Mouse (Mus musculus): ENCODE results near the gene Spcs3. TPM values are rescaled to one million over a fixed set of nuclear protein-coding genes. Genes with fewer than 3 reads are reported as not detected.

Gene Spcs3
- total RNA-seq, 2 experiments from 2014 or later = 110 to 117 TPM

DNA sequence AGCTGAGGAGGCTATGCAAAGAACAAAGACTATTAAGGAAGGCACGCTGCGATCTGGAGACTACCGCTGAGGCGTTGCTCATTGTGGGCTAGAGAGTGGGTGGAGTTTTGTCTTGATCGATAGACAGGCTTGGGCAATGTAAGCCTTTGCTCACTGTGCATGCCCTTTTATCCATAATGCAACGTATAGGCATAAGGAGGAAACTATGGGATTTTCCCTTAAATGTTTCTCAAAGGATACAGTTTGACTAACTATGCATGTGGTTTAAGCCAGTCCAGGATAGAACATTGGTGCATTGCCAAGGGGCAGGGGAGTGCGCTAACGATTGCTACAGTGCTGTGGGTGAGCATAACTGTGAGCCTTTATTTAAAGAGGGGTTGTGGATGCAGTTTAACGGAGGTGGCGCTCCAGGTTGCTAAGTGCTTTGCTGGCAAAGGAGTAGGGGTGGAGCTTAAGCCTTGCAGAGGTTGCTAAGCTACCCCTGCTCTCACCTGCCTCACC, 20.5 kb downstream of the Spcs3 start:
- ATAC-seq (replicated peaks; ENCODE audit: low FRiP score, low TSS enrichment, poor library complexity, severe bottlenecking) = peak; percentile 75

DNA sequence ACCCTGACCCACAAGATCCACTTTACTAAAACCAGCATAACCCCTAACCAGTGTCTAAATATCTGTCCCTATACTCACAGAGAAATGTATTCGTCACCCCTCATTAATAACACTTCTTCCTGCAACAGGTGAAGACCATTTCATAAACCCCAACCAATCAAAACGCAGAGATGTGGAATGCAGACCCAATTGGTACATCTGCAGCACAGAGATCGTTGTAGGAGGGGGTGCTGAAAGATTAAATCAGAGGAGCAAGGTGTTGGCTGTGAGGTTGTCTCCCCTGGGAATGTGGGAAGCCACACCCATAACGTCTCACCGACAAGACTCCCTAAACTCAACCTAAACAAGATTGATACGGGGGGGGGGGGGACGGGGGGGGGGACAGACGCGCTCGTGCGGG, 21.0 kb downstream of the Spcs3 start:
- peak; percentile 13; the same call in 1 of the 2 replicates for ATAC-seq (replicated peaks; ENCODE audit: low FRiP score, low TSS enrichment, poor library complexity, severe bottlenecking)

DNA sequence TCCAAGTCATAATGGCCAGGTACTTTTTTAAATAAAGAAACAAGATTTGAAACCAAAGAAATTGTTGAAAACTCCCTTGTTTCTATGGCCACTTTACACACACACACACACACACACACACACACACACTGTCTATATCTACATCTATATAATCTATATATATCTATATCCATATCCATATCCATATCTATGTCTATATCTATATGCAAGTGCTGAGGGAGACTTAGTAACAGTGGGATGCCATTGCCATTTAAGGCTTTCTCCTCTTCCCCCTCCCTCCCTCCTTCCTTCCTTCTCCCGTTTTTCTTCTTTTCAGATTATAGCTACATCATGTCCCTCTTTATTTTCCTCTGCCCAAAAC, 21.7 kb downstream of the Spcs3 start:
- no peak for ATAC-seq (replicated peaks; ENCODE audit: low FRiP score, low TSS enrichment, poor library complexity, severe bottlenecking)

DNA sequence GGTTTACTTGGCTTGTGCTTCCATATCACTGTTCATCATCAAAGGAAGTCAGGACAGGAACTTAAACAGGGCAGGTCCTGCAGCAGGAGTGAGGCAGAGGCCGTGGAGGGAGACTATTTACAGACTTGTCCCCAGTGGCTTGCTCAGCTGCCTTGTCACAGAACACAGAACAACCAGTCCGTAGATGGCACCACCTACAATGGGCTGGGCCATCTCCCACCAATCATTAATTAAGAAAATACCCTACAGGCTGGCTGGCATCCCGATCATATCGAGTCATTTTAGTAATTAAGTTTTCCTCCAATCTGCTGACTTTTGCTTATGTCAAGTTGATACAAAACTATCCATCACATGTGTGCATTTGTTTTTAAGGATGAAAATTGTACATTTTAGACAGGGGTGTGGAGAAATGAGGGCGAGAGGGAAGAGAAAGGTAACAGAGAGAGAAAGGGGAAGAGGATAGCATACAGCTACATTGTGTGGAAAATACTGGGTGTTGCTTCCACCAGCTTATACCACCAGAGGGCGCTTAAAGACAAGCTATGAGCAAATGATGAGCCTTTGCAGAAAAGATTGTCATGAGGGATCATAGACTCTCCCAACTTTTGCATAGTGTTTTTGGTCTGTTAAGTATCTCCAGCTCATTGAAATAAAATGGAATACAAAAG, 22.2 kb downstream of the Spcs3 start:
- peak; percentile 64 for ATAC-seq (replicated peaks; ENCODE audit: low FRiP score, low TSS enrichment, poor library complexity, severe bottlenecking)

DNA sequence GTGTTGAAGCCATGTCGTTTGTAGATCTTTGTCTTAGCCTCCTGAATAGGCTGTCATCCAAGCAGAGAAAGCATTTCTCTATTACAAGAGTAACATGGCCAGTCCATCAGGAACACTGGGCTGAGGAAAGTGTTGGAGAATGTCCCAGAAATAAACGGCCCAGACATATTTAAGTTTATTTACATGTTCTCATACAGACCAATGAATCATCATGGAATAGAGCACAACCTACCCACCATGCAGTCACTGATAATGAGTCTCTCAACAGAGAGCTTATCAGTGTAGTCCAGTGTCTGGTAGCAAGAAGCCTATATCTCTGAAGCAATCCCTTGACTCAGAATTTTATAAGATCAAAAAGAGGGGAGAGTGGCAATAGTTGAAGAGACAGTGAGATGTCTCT, 24.7 kb downstream of the Spcs3 start:
- ATAC-seq (replicated peaks; ENCODE audit: low FRiP score, low TSS enrichment, poor library complexity, severe bottlenecking) = no peak

DNA sequence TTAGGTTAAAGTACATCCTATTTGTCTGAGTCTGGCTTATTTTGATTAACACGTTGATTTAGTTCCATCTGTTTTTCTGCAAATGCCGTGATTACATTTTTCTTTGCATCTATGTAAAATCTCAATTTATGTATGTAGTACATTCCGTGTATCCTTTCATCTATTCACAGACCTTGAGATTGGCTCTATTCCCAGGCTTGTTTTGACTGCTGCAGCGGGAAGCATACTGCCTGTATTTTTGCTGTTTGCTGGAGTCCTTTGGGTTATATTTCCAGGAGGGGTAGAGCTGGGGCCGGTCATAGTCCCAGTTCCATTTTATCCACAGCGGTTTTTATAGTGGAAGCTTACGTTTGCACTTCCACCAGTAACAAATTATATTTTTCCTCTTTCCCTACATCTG, 26.7 kb downstream of the Spcs3 start:
- ATAC-seq (replicated peaks; ENCODE audit: low FRiP score, low TSS enrichment, poor library complexity, severe bottlenecking) = no peak

DNA sequence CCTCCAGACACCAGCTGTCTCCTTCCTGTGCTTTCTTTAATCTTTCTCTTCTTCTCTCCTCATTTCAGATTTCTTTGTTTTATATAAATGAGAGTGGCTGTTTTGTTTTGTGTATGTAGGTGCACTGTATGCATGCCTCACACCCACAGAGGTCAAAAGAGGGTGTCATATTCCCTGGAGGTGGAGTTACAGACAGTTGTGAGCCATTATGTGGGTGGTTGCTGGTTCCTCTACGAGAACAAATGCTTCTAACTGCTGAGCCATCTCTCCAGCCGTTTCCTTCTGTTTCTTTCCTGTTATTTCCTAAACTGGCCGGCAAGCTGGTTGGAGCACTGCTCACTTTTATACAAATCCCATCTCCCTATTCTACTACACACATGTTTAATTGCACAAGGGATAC, 35.9 kb downstream of the Spcs3 start:
- ATAC-seq (replicated peaks; ENCODE audit: low FRiP score, low TSS enrichment, poor library complexity, severe bottlenecking) = no peak

DNA sequence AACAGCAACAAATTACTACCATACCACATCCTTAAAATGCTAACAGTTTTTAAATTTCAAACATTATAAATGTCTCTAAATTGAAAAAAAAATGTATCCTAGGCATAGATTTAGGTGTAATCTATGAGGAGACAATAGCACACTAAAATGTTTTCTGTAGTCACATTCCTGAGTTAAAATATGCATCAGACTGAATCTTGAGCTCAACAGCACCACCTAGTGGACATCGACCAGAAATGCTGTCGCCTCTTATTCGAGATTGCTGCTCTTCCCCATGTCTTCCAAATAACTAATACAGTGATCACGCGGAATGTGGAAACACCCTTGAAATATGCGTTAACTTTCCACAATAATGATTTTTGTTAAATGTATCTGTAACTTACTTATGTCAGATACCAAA, 36.7 kb downstream of the Spcs3 start:
- ATAC-seq (replicated peaks; ENCODE audit: low FRiP score, low TSS enrichment, poor library complexity, severe bottlenecking) = peak; percentile 73

DNA sequence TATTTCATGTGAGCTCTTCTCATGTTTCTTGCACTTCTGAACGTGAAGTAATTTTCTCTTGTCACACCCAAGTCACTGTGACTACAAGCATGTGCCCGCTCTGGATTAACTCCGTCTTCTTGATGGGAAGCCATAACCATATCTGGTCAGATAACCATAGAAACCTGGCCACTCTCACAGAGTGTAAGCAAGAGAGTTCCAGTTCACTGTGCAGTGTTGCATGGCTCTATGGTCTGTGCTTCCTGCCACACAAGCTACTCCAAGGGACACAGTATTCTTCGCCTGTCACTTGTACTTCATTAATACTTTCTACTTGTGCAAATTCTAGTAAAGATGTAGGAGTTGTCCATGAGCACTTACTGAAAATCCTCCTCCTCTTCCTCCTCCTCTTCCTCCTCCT, 37.9 kb downstream of the Spcs3 start:
- no peak for ATAC-seq (replicated peaks; ENCODE audit: low FRiP score, low TSS enrichment, poor library complexity, severe bottlenecking)

DNA sequence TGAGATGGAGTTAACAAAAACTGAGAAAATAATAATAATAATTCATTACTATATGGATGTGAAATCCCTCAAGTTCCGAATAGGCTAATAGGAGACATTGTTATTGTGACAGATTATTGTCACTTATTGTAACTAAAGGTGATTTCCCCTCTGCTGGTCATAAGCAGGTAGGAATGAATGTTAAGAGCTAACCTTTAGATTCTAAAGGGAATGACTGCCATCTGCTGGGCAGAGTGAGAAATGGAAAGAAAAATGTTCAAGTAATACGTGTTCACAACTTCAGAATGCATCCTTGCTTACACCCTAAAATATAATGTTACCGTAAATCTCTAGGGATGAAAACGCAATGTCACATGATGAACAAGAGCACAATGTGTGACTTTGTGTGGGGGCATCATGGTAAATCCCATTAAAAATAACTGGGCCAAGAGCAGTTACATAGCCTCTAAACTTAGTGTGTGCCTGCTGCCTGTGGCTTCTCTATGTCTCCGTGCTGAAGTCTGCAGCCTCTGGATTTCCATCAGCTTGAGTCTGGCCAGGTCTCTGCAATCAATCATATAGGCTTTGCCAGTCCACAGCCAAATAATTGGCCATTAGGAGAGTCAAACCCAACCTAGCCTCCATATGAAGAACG, 38.6 kb downstream of the Spcs3 start:
- ATAC-seq (replicated peaks; ENCODE audit: low FRiP score, low TSS enrichment, poor library complexity, severe bottlenecking) = peak; percentile 67

DNA sequence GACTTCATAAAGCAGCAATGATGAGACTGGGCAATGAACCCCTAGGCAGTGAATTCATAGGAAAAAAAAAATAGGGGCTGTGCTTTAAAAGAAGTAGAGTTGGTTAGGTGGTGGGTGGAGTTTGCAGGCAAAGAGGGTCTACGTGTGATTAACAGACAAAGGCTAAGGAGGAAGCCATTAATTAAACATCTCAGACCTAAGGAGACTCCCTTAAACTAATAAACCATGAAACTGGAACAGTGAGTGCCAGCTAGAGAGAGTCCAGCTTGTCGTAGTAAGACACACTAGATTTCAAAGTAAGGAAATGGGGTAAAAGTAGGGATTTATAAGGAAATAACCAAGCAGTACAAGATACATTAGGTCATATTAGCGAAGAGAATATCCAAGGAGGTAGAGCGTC, 41.4 kb downstream of the Spcs3 start:
- ATAC-seq (replicated peaks; ENCODE audit: low FRiP score, low TSS enrichment, poor library complexity, severe bottlenecking) = no peak

DNA sequence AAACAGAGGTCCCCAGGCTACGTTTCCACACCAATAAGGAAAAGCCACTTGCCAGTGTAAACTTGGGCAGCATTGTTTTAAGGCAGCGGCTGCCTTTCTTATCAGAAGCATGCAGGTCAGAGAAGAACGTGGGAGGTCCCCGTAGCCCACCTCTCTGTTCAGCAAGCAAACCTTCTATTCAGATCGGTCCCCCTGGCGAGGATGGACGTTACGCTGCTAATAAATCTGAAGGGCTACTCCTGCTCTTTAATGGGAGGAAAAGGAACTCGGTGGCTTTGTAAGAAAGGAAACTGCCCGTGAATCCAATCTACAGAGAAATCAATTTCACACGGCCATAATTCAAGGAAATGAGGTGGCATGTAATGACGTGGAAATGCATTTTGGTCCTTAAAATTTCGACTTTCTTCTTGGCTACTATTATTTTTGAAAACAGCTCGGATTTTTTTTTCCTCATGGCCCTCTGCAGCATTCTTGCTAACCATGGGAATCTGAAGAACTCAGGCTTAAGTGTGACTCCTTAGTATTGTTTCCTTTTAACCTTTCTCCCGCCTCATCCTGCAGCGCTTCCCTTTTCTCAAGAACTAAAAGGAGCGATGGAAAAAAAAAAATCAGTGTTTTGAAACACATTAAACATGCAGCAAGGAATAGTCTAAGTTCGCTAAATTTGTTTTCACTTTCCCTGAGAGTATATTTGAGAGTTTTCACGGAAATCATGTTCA, 43.1 kb downstream of the Spcs3 start:
- peak; percentile 55; the same call in 1 of the 2 replicates for ATAC-seq (replicated peaks; ENCODE audit: low FRiP score, low TSS enrichment, poor library complexity, severe bottlenecking)

Other genes starting within 250 kb of the Spcs3 start
- gene Asb5, start 418 bp downstream of the Spcs3 start, total RNA-seq (2014; fragmentation: Nextera tagmentation) = not detected in 2 replicates
- gene Asb5, start 418 bp downstream of the Spcs3 start, total RNA-seq (2017) = not detected in 2 replicates
- not detected in 2 replicates for gene Spata4, start 70.8 kb upstream of the Spcs3 start, total RNA-seq (2014; fragmentation: Nextera tagmentation)
- not detected in 2 replicates for gene Spata4, start 70.8 kb upstream of the Spcs3 start, total RNA-seq (2017)

Measured in megakaryocyte-erythroid progenitor cell, adult 5-6 weeks (primary cell).